Comparison of ENCODE assay signal across 8 mouse cellular contexts in genomic region chr7:126081727-126082285, GRCm38 (mm10). TPM values are rescaled to one million over a fixed set of nuclear protein-coding genes. Genes with fewer than 3 reads are reported as not detected.
A peak's percentile ranks its signal among the peaks of the same experiment; 100 is the strongest.
DNase-seq lines count a peak whose midpoint lies in the region; ATAC-seq and TF ChIP-seq lines count a peak whose summit lies in the region.

No protein-coding gene starts in this region.

- WGBS in heart, adult 2 months: 1% methylated on average over 80 of the region's 80 CpGs
- WGBS in heart, postnatal 0 days: under 1% methylated on average over 61 of the region's 80 CpGs
- under 1% methylated on average over 80 of the region's 80 CpGs for WGBS in midbrain, embryonic 10.5 days

- peak overlapping the region; percentile 31; the same call in 1 of the 2 replicates for H3K27ac ChIP-seq in heart, adult 2 months
- no peak overlapping the region for H3K27ac ChIP-seq in testis, adult 2 months (ENCODE audit: control insufficient read depth, insufficient read depth, low read depth, low read length)
- peak overlapping the region; percentile 18; the same call in 1 of the 2 replicates for H3K27ac ChIP-seq in heart, postnatal 0 days (ENCODE audit: low read depth)
- H3K27ac ChIP-seq in midbrain, embryonic 10.5 days (replicated peaks): peak overlapping the region; percentile 56; the same call in 1 of the 2 replicates

- peak overlapping the region; percentile 46 for H3K4me3 ChIP-seq in heart, adult 2 months
- peak overlapping the region; percentile 66 for H3K4me3 ChIP-seq in testis, adult 2 months (ENCODE audit: control insufficient read depth, low read depth, low read length)
- peak overlapping the region; percentile 69 for H3K4me3 ChIP-seq in heart, postnatal 0 days (ENCODE audit: low read depth, low read length)
- H3K4me3 ChIP-seq in midbrain, embryonic 10.5 days: peak overlapping the region; percentile 65

- H3K9me3 ChIP-seq in heart, postnatal 0 days (replicated peaks; ENCODE audit: control insufficient read depth, low read length): no peaks in the 10 kb centered on the region
- H3K9me3 ChIP-seq in midbrain, embryonic 10.5 days (replicated peaks): no peaks in the 10 kb centered on the region

- TF ChIP-seq EP300 in heart, adult 2 months (IDR thresholded peaks at IDR 0.05; ENCODE audit: insufficient read depth, low read depth, low read length): no peak
- TF ChIP-seq EP300 in heart, postnatal 0 days (IDR thresholded peaks at IDR 0.05; ENCODE audit: low read depth): no peak

- intact Hi-C loops in heart, adult 2 months (cut with DNase I): loop anchor here (2.0 to 10.0 kb wide), 4 partner anchors 123 to 315 kb away; no protein-coding TSS in a partner anchor
- intact Hi-C loops in heart, postnatal 25 days (cut with DNase I): loop anchor here (5.0 kb wide), 4 partner anchors 55 to 335 kb away; no protein-coding TSS in a partner anchor

- H3K4me2 ChIP-seq in heart, postnatal 0 days (ENCODE audit: low read depth, low read length): peak overlapping the region; percentile 98

- ATAC-seq in heart, postnatal 0 days (ENCODE audit: insufficient read depth, low read depth): peak; percentile 30; the same call in 1 of the 2 replicates
- no peak for ATAC-seq in CD4-positive, CD25-positive, alpha-beta regulatory T cell, adult 4 months

- peak; percentile 30 to 41 for DNase-seq in heart, adult 2 months
- no peak for DNase-seq in heart, postnatal 25 days (ENCODE audit: low spot score)
- DNase-seq in testis, postnatal 10 days (ENCODE audit: low spot score): no peak
- no peak for DNase-seq in heart, postnatal 0 days (ENCODE audit: low spot score)
- no peak for DNase-seq in midbrain, embryonic 10.5 days (ENCODE audit: low spot score)
- DNase-seq in spleen, adult 12 weeks (ENCODE audit: low spot score): no peak

- peaks cover 3% of the 10 kb centered on the region; the same call in 1 of the 2 replicates for H3K27me3 ChIP-seq in heart, adult 2 months (ENCODE audit: control insufficient read depth, insufficient read depth, low read length)
- H3K27me3 ChIP-seq in testis, adult 2 months (ENCODE audit: control insufficient read depth, insufficient read depth, low read length): no peaks in the 10 kb centered on the region
- H3K27me3 ChIP-seq in heart, postnatal 0 days (ENCODE audit: control insufficient read depth, insufficient read depth, low read length): peaks cover 43% of the 10 kb centered on the region
- H3K27me3 ChIP-seq in midbrain, embryonic 10.5 days (ENCODE audit: low read depth, poor library complexity, severe bottlenecking): peaks cover 87% of the 10 kb centered on the region

- no peak for TF ChIP-seq CTCF in heart, adult 2 months (IDR thresholded peaks at IDR 0.05)
- TF ChIP-seq CTCF in testis, adult 2 months (IDR thresholded peaks at IDR 0.05; ENCODE audit: control insufficient read depth, insufficient read depth, insufficient replicate concordance, low read depth, low read length): no peak
- TF ChIP-seq CTCF in heart, postnatal 0 days (IDR thresholded peaks at IDR 0.05; ENCODE audit: low read depth): no peak

- 0 out of 2 replicates have a peak, but pooled peaks cover 1% of the 10 kb centered on the region for H3K4me1 ChIP-seq in heart, adult 2 months (ENCODE audit: control insufficient read depth, insufficient read depth, low read length)
- peaks cover 6% of the 10 kb centered on the region for H3K4me1 ChIP-seq in testis, adult 2 months (ENCODE audit: control insufficient read depth, insufficient read depth, low read length)
- H3K4me1 ChIP-seq in heart, postnatal 0 days (ENCODE audit: control insufficient read depth, insufficient read depth): peaks cover 8% of the 10 kb centered on the region; the same call in 1 of the 2 replicates
- peaks cover 37% of the 10 kb centered on the region for H3K4me1 ChIP-seq in midbrain, embryonic 10.5 days

- H3K79me2 ChIP-seq in heart, adult 2 months (replicated peaks; ENCODE audit: control insufficient read depth, insufficient read depth, low read length): no peaks in the 10 kb centered on the region

- H3K36me3 ChIP-seq in heart, adult 2 months (ENCODE audit: control insufficient read depth, insufficient read depth, low read length): no peaks in the 10 kb centered on the region
- H3K36me3 ChIP-seq in testis, adult 2 months (ENCODE audit: control insufficient read depth, insufficient read depth, low read length): no peaks in the 10 kb centered on the region
- H3K36me3 ChIP-seq in heart, postnatal 0 days (replicated peaks; ENCODE audit: control insufficient read depth, insufficient read depth, low read length): no peaks in the 10 kb centered on the region
- no peaks in the 10 kb centered on the region for H3K36me3 ChIP-seq in midbrain, embryonic 10.5 days

- no peak for TF ChIP-seq POLR2A in heart, adult 2 months (IDR thresholded peaks at IDR 0.05; ENCODE audit: insufficient read depth, low read depth, low read length)
- no peak for TF ChIP-seq POLR2A in testis, adult 2 months (IDR thresholded peaks at IDR 0.05; ENCODE audit: control insufficient read depth, low read depth, low read length)

- H3K9ac ChIP-seq in heart, adult 2 months (ENCODE audit: low read depth, low read length): peak overlapping the region; percentile 78
- H3K9ac ChIP-seq in heart, postnatal 0 days (replicated peaks; ENCODE audit: low read depth, low read length): peak overlapping the region; percentile 62

RNA-seq across cellular contexts. Expression of gene Gsg1l, which starts 0.4 kb away (rescaled TPM):
- total RNA-seq in heart, adult 2 months (2021): 10 to 100 TPM; 10.5 to 12.6 TPM
- 11.3 and 20.2 TPM in 2 replicates for polyA plus RNA-seq in heart, adult 2 months (2012; rRNA removed)
- 10 to 100 TPM; 10.3 to 12.6 TPM for total RNA-seq in heart, postnatal 25 days (2021)
- polyA plus RNA-seq in testis, adult 2 months (2012; rRNA removed): 0.52 and 0.72 TPM in 2 replicates
- total RNA-seq in heart, postnatal 0 days (2014; rRNA removed; ENCODE audit: low replicate concordance): 16.6 and 20.4 TPM in 2 replicates
- polyA plus RNA-seq in heart, postnatal 0 days (2015; fragmentation: Nextera tagmentation; extraction: Ambion mirVana): 5.3 and 5.7 TPM in 2 replicates
- 1.1 and 1.9 TPM in 2 replicates for polyA plus RNA-seq in midbrain, embryonic 10.5 days (2016; fragmentation: Nextera tagmentation; extraction: Ambion mirVana)
- not detected for polyA plus RNA-seq in CD4-positive, CD25-positive, alpha-beta regulatory T cell, adult 4 months (2017; shearing (Covaris generic))

Comparison
In these comparisons a context has a peak if more than half of its experiments do, and no peak if none do; other contexts are left out.
1. DNase-seq: peak in heart, adult 2 months (2 of 2); none in heart, postnatal 25 days (single experiment), testis, postnatal 10 days (single experiment), heart, postnatal 0 days (single experiment), midbrain, embryonic 10.5 days (single experiment) and spleen, adult 12 weeks (single experiment).
2. Peak in every context shown above with its lines, with median percentiles within 50 percentile points of each other: H3K4me3 ChIP-seq.